Mouse (Mus musculus) ES-E14 (cell line): ENCODE results near the gene Ppp2r1b.

Source experiments
- CHD2 ChIP-seq: IDR thresholded peaks from 2 replicates; pipeline ENCODE4 v1.6.1; 2014; ENCODE audit warnings: mild to moderate bottlenecking, low read depth, low read length, inconsistent platforms
- HCFC1 ChIP-seq: IDR thresholded peaks from 2 replicates; pipeline ENCODE4 v1.6.1; 2012; ENCODE audit warnings: low read length, inconsistent platforms, borderline replicate concordance; ENCODE audit not compliant: insufficient read depth
- MAFK ChIP-seq: IDR thresholded peaks from 2 replicates; pipeline ENCODE4 v1.6.1; 2014; ENCODE audit warnings: mild to moderate bottlenecking, low read depth, low read length, inconsistent platforms; ENCODE audit not compliant: insufficient read depth
- ZC3H11A ChIP-seq: IDR thresholded peaks from 2 replicates; pipeline ENCODE4 v1.6.1; 2012; ENCODE audit warnings: low read depth, mild to moderate bottlenecking, inconsistent platforms, low read length, borderline replicate concordance

DNA sequence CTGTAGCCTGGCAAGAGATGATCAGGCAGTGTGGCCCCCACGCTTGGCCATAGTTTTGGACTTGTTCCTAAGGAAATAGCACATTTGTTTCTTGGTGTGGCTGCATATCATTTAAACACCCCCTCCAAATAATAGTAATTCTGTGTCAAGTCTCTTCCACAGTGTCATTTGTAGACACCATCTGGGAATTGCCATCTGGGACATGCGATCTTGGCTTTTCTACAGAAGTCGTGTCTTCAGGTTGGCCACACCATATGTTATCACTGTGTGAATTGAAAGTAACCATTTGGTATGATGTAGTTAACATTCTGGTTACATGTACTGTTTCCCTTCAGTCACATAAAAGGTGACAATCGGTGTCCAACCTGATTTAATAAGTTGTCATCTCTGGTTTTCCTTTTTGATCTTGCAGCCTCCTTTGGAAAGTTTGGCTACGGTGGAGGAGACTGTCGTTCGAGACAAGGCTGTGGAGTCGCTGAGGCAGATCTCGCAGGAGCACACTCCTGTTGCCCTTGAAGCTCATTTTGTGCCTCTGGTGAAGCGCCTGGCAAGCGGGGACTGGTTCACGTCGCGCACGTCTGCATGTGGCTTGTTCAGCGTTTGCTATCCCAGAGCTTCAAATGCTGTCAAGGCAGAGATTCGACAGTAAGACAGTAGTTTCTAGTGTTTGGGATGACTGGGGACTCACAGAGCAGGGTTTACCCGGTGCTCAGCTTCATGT, 16.2 kb downstream of the Ppp2r1b start:
- no peak for TF ChIP-seq HCFC1
- no peak for TF ChIP-seq MAFK
- no peak for TF ChIP-seq CHD2
- TF ChIP-seq ZC3H11A = no peak
